Mouse (Mus musculus) ES-E14 (cell line): ENCODE data around the gene Zfp597. TPM values are rescaled to one million over a fixed set of nuclear protein-coding genes. Genes with fewer than 3 reads are reported as not detected.

ENCODE experiments used
- DNase-seq: peaks from one replicate; pipeline ENCODE4 v3.0.0-alpha.2; 2013; ENCODE audit warnings: low read depth, low spot score
- H3K27ac ChIP-seq: 2 replicates; pipeline ENCODE4 v1.5.1; 2012; ENCODE audit warnings: low read depth, mild to moderate bottlenecking, low read length, moderate library complexity, mixed read lengths; ENCODE audit not compliant: poor library complexity, insufficient read depth, severe bottlenecking
- H3K36me3 ChIP-seq: 2 replicates; pipeline ENCODE4 v1.6.1; 2012; ENCODE audit warnings: mild to moderate bottlenecking, low read length, moderate library complexity, mixed read lengths; ENCODE audit not compliant: control insufficient read depth, poor library complexity, insufficient read depth, severe bottlenecking
- H3K4me1 ChIP-seq, 2 experiments: fragments of 150-350 bp in 1 of 2; sonication (generic) in 1 of 2; 2 replicates each; pipeline ENCODE4 v1.6.1; 2012; ENCODE audit warnings: low read length in 2 of 2, mild to moderate bottlenecking in 1 of 2, mixed read lengths in 1 of 2; ENCODE audit not compliant: control insufficient read depth in 2 of 2, insufficient read depth in 2 of 2, poor library complexity in 1 of 2
- H3K4me3 ChIP-seq, 2 experiments: fragments of 150-350 bp in 1 of 2; sonication (generic) in 1 of 2; 2 replicates each; pipeline ENCODE4 v1.5.1; 2012; ENCODE audit warnings: low read length in 2 of 2, low read depth in 1 of 2, mild to moderate bottlenecking in 1 of 2, mixed read lengths in 1 of 2; ENCODE audit not compliant: insufficient read depth in 1 of 2, poor library complexity in 1 of 2, severe bottlenecking in 1 of 2
- H3K9ac ChIP-seq: 2 replicates; pipeline ENCODE4 v1.6.1; 2012; ENCODE audit warnings: low read depth, mild to moderate bottlenecking, low read length, mixed read lengths; ENCODE audit not compliant: poor library complexity, insufficient read depth, severe bottlenecking
- H3K9me3 ChIP-seq: fragments of 150-350 bp; sonication (generic); 2 replicates; pipeline ENCODE4 v1.6.1; 2012; ENCODE audit warnings: low read depth, mild to moderate bottlenecking, low read length; ENCODE audit not compliant: control insufficient read depth, insufficient read depth
- CHD2 ChIP-seq: IDR thresholded peaks from 2 replicates; pipeline ENCODE4 v1.6.1; 2014; ENCODE audit warnings: mild to moderate bottlenecking, low read depth, low read length, inconsistent platforms
- HCFC1 ChIP-seq: IDR thresholded peaks from 2 replicates; pipeline ENCODE4 v1.6.1; 2012; ENCODE audit warnings: low read length, inconsistent platforms, borderline replicate concordance; ENCODE audit not compliant: insufficient read depth
- MAFK ChIP-seq: IDR thresholded peaks from 2 replicates; pipeline ENCODE4 v1.6.1; 2014; ENCODE audit warnings: mild to moderate bottlenecking, low read depth, low read length, inconsistent platforms; ENCODE audit not compliant: insufficient read depth
- ZC3H11A ChIP-seq: IDR thresholded peaks from 2 replicates; pipeline ENCODE4 v1.6.1; 2012; ENCODE audit warnings: low read depth, mild to moderate bottlenecking, inconsistent platforms, low read length, borderline replicate concordance
- ZNF384 ChIP-seq: IDR thresholded peaks from 2 replicates; pipeline ENCODE4 v1.6.1; 2012; ENCODE audit warnings: low read depth, low read length, inconsistent platforms
- in situ Hi-C, 2 experiments: fragments of 600-800 bp; cut with MboI; formaldehyde crosslinking; loops; one replicate each; pipeline ENCODE4 v1.15.1; 2025; ENCODE audit warnings: low sequenced_read_pairs in 2 of 2, inconsistent platforms in 1 of 2; ENCODE audit not compliant: unreplicated experiment in 2 of 2
- total RNA-seq: library from RNA; depleted of rRNA; stranded (reverse); fragments of 300-350 nt; gene quantifications from 2 replicates; pipeline ENCODE4 v1.2.3, GENCODE M21; 2012

Gene Zfp597
- total RNA-seq, 1 experiment = 10.7 TPM

- Histone ChIP-seq H3K4me1 (no peaks in the 10 kb centered on the region), H3K9ac (no peak overlapping the region), H3K9me3 (no peaks in the 10 kb centered on the region), H3K36me3 (no peaks in the 10 kb centered on the region; the same call in 1 of the 2 replicates), H3K4me3 (no peak overlapping the region), H3K27ac (no peak overlapping the region)
- DNase-seq = no peak
- TF ChIP-seq ZNF384 (no peak), CHD2 (no peak), MAFK (no peak), HCFC1 (no peak), ZC3H11A (no peak)
- in situ Hi-C loops = no loop called here
These were observed 23.1 kb upstream of the Zfp597 start for GRCm38 (mm10) chr16:3907471-3907870.

DNA sequence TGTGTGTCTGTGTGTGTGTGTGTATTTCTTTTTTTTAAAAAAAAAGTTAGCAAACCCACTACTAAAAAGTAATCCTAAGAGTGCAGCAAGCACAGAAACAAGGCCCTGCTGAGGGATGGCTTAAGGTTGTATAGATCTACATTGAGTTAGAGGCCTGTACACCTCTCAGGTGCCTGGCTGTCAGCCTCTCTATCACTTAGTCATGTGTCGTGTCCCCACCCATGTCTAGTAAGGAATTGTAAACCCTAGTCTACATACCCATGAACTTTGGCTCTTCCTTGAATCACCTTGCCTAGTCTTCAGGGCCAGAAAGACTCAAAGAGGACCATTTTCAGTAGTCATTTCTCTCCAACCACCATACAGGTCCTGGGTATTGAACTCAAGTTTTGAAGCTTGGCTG, 12.2 kb upstream of the Zfp597 start:
- in situ Hi-C loops = no loop called here
- TF ChIP-seq ZNF384 (no peak), ZC3H11A (no peak), HCFC1 (no peak), MAFK (no peak), CHD2 (no peak)
- Histone ChIP-seq H3K9ac (no peak overlapping the region), H3K36me3 (peaks cover 17% of the 10 kb centered on the region), H3K27ac (no peak overlapping the region), H3K9me3 (no peaks in the 10 kb centered on the region), H3K4me3 (no peak overlapping the region), H3K4me1 (peaks cover 0 to 2% of the 10 kb centered on the region in 2 experiments; a peak in 1 of 4 replicates)
- no peak for DNase-seq

GRCm38 (mm10) chr16:3896046-3896445, 11.7 kb upstream of the Zfp597 start:
- H3K9ac ChIP-seq = no peak overlapping the region
- H3K27ac ChIP-seq = no peak overlapping the region
- H3K4me3 ChIP-seq = no peak overlapping the region
- TF ChIP-seq MAFK = no peak
- peaks cover 0 to 2% of the 10 kb centered on the region in 2 experiments; a peak in 1 of 4 replicates for H3K4me1 ChIP-seq
- no peaks in the 10 kb centered on the region for H3K9me3 ChIP-seq
- peaks cover 16% of the 10 kb centered on the region for H3K36me3 ChIP-seq
- in situ Hi-C loops = no loop called here
- no peak for DNase-seq

DNA sequence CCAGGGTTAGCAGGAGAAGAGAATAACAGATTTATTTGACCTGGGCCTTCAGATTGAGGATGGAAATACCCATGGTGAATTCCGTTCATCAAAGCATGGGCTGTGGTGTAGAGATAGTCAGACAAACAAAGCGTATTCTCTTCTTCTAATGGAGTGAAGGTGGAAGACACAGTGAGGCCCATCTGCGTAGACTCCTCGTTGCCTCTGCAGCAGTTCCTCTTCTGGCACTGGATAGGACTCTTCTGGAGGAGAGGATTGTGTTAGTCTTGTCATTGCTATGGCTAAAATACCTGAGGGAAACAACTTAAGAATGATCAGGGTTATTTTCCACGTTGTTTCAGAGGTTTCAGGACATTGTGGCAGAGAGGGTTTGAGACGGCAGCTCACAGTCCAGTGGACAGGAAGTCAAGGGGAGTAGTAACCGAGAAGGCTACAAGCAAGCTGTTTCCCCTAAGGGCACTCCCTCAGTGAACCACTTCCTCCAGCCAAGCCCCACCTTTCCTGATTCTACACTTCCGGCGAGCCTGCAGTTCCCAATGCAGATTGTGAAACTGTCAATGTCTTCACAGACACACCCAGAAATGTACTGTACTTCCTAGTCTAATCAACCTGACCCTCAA, 10.9 kb upstream of the Zfp597 start:
- Histone ChIP-seq H3K9me3 (no peaks in the 10 kb centered on the region), H3K4me3 (no peak overlapping the region), H3K9ac (peak overlapping the region; percentile 4; the same call in 1 of the 2 replicates), H3K36me3 (peaks cover 10% of the 10 kb centered on the region), H3K27ac (peak overlapping the region; percentile 15; the same call in 1 of the 2 replicates), H3K4me1 (peaks cover 0 to 2% of the 10 kb centered on the region in 2 experiments; a peak in 1 of 4 replicates)
- no peak for DNase-seq
- in situ Hi-C loops = no loop called here
- TF ChIP-seq CHD2 (no peak), HCFC1 (no peak)

DNA sequence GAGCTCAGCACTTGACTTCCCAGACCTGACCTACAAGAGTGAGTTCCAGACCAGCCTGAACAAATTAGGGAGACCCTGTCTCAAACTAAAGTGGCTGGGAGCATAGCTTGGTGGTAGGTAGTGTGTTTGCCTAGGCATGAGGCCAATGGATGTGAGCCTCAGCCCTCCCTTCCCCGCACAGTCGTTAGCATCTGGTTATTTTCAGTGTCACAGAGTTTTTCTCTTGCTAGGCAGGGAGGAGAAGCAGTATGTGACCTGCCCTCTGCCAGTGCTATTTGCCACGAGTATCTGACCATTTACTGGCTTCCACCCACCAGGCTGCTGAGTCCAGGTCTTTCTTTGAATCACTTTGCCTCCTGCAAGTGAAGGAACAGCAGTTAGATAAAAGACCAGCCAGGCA, 9.4 kb upstream of the Zfp597 start:
- Histone ChIP-seq H3K9ac (no peak overlapping the region), H3K27ac (no peak overlapping the region), H3K9me3 (no peaks in the 10 kb centered on the region), H3K4me3 (no peak overlapping the region), H3K4me1 (peaks cover 0 to 4% of the 10 kb centered on the region in 2 experiments; a peak in 1 of 4 replicates), H3K36me3 (peaks cover 6% of the 10 kb centered on the region; the same call in 1 of the 2 replicates)
- in situ Hi-C loops = no loop called here
- DNase-seq = no peak
- TF ChIP-seq ZC3H11A (no peak), MAFK (no peak), HCFC1 (no peak), CHD2 (no peak), ZNF384 (no peak)
